Mouse (Mus musculus) cerebellum, adult 11 months (tissue): Measurements from ENCODE around the gene Upp2.

Source experiments
- DNase-seq: peaks from one replicate; pipeline ENCODE4 v3.0.0; 2022

Upp2 gene

GRCm38 (mm10) chr2:58773833-58774232 is 206.7 kb downstream of the Upp2 start:
- no peak for DNase-seq

DNA sequence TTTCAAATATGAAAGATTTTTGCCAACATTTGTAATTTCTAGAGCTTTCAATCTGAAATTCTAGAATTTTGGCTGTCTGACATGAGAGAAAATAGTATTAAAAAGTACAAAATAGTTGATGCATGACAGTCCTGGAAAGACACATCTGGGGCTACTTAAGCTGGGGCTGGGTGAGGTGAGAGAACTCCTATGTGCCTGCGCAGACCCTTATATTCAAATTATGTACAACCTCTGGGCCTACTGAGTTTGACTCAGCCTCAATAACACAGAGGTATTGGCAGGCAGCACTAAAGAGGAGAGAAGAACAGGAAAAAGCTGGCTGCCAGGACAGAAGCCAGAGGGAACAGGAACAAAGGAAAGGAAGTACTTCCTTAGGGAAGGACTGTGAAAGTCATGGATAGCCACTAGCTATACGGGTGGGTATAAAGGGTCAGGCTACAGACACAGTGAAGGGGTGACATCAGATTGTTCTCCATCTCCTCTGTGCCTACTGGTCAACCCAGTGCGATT is 211.9 kb downstream of the Upp2 start:
- no peak for DNase-seq

GRCm38 (mm10) chr2:58783526-58783925 is 216.4 kb downstream of the Upp2 start:
- peak; percentile 75 for DNase-seq

DNA sequence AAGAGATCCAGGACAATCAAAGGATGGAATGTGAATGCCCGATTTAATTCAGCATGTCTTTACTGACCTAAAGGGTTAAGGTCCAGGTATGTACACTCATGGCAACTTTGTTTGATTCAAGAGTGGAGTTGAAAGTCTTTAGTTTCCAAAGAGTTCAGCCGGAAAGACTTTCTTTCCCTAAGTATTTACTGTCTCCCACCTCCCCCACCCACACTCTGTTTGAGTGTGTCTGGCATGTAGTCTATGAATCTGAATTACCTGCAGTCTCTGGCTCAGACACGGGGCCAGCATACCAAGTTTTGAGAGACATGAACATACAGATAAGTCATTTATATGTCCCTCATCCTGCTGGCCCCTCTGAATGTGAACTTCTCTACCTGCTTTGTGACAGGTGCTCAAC is 219.1 kb downstream of the Upp2 start:
- DNase-seq = no peak

- DNase-seq = no peak
Observed at GRCm38 (mm10) chr2:58786681-58787080, 219.6 kb downstream of the Upp2 start.

GRCm38 (mm10) chr2:58787360-58787759 is 220.3 kb downstream of the Upp2 start:
- no peak for DNase-seq

DNA sequence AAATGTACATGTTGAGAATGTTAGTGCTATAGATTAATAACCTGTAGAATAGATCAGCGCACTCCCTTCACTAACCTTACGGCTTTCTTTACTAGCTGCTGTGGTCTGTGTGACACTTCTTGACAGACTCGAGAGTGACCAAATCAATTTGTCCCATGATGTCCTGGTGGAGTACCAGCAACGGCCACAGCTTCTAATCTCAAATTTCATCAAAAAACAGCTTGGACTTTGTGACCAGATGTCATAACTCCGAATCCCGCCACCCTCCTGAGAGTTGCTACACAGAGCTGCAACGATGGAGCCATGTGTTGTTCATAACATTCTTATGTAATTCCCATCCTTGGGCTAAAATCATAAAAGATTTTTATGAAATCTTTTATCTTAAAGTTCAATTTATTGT is 222.8 kb downstream of the Upp2 start:
- DNase-seq = no peak

- no peak for DNase-seq
Observed at GRCm38 (mm10) chr2:58790361-58790760, 223.3 kb downstream of the Upp2 start.

DNA sequence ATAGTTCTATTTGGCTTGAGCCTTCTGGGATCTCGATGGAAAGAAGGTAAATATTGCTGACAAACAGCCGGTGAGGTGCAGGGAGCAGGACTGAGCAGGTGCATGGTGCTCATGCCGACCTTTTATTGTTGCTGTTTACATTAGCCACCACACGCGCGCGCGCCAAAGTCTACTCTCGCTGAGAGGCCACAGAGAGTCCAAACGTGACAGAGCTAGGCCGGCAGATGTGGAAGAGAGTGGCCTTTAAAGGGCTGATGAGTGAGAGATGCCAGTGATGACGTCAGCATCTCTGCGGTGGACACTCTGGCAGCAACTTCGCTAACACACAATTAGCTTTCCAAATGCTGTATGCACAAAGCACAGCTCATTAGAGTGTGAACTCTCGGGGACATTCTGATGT is 227.4 kb downstream of the Upp2 start:
- no peak for DNase-seq

DNA sequence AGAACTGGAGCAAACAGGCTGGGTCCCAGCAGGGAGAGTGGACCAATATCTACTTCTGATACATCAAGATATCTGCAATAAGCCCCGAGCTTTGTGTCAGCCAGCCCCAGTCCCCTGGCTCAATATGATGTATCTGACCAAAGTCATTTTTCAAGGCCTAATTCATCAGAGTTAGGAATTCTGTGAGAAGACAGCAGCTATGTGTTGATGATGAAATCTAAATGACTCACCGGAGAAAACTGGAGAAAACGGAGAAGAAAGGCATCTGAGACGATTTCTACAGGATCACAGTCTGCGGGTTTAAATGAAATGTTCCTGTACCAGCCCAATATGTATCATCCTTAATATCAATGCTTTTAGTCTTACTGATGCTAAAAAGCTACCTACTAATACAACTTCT is 228.3 kb downstream of the Upp2 start:
- no peak for DNase-seq

- no peak for DNase-seq
Observed at GRCm38 (mm10) chr2:58797506-58797905, 230.4 kb downstream of the Upp2 start.

- no peak for DNase-seq
Observed at GRCm38 (mm10) chr2:58799126-58799525, 232.0 kb downstream of the Upp2 start.

DNA sequence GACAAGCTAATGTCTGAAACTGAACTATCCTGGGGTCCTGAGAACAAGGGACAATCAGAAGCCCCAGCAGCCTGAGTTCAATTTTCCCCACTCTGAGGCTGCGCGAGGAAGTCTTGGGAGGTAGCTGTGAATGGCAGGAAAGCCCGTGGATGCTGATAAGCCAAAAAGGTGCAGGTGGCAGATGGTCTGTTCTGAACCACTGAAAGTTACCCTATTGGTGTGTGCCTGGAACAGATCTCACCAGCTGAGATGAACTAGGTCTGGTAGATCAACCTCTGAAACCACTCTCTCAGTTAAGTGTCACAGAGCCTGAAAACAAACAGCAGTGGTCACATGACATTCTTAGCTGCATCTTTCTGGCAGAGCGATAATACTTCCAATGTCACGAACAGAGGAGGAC is 232.5 kb downstream of the Upp2 start:
- DNase-seq = no peak

DNA sequence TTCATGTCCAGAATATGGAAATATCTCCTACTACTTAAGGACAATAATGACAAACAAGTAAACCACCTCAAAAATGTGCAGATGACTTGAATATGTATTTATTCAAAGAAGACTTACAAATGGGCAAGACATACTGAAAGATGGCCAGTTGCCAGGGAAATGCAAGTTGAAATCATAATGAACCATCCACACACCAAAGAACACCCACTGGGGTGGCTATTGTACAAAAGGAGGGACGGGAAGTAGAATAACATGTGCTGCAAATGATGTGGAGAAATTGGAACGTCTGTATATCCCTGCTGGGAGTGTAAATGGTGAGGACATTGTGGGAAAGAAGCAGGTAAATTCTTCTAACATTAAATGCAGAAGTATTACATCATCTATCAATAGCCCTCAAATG is 245.8 kb downstream of the Upp2 start:
- DNase-seq = no peak

GRCm38 (mm10) chr2:58828910-58829600 is 262.0 kb downstream of the Upp2 start:
- no peak for DNase-seq

GRCm38 (mm10) chr2:58829981-58830742 is 263.1 kb downstream of the Upp2 start:
- no peak for DNase-seq

GRCm38 (mm10) chr2:58832253-58832980 is 265.3 kb downstream of the Upp2 start:
- DNase-seq = no peak

DNA sequence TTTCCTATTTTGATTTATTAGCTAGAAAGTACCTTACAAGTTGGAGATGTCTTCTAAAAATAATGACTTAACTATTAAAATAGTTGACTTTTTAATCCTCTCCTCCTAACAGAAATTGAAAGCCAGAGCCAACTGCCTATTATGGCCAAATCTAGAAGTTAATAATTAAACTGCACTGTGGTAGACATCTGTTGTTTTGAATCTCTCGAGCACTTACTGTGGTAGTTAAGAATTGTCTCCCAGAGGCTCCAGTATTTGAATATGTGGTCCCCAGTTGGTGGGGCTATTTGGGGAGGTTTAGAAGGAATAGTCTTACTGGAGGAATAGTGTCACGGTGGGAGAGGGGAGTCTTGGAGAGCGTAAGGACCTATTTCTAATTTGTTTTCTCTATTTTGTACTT is 273.9 kb downstream of the Upp2 start:
- DNase-seq = no peak

DNA sequence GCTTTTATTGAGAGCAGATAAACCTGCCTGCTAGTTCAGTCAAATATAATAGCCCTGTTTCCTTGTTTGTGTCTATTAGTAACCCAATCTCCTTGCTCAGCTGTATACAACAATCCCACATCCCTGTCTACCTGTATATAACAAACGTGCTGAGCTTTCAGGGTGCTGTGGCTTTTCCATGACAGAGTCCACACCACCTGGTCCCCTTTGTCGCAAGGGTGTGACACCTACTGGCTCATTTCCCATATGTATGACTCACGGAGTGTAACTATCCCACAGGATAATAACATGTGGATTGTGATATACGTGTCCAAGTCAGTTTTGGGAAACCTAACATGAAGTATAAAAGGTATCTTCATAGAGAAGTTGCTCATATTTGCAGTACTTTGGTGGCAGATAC is 275.3 kb downstream of the Upp2 start:
- no peak for DNase-seq
